Mouse (Mus musculus) embryonic facial prominence, embryonic 13.5 days (tissue): ENCODE data around the gene Zfyve27. TPM values are rescaled to one million over a fixed set of nuclear protein-coding genes. Genes with fewer than 3 reads are reported as not detected.

Experiments
- ATAC-seq: fragments of 200-750 bp; cut with Nextera tagmentation; 2 replicates; pipeline ENCODE4 v1.8.0; 2017; ENCODE audit warnings: low read depth; ENCODE audit not compliant: insufficient number of reproducible peaks, insufficient read depth, low FRiP score, low TSS enrichment
- H3K27ac ChIP-seq: fragments of 300-500 bp; sonication (generic); 2 replicates; pipeline ENCODE4 v1.5.1; 2015; ENCODE audit warnings: moderate library complexity, mild to moderate bottlenecking, inconsistent platforms
- H3K27me3 ChIP-seq: fragments of 300-500 bp; sonication (generic); 2 replicates; pipeline ENCODE4 v1.6.1; 2015; ENCODE audit warnings: mild to moderate bottlenecking, inconsistent platforms
- H3K36me3 ChIP-seq: fragments of 300-500 bp; sonication (generic); 2 replicates; pipeline ENCODE4 v1.6.1; 2015; ENCODE audit warnings: mild to moderate bottlenecking, inconsistent platforms
- H3K4me1 ChIP-seq: fragments of 300-500 bp; sonication (generic); 2 replicates; pipeline ENCODE4 v1.6.1; 2015; ENCODE audit warnings: inconsistent platforms
- H3K4me2 ChIP-seq: fragments of 300-500 bp; sonication (generic); 2 replicates; pipeline ENCODE4 v1.6.1; 2015; ENCODE audit warnings: moderate library complexity, mild to moderate bottlenecking, inconsistent platforms
- H3K4me3 ChIP-seq: fragments of 300-500 bp; sonication (generic); 2 replicates; pipeline ENCODE4 v1.5.1; 2015; ENCODE audit warnings: mild to moderate bottlenecking, inconsistent platforms
- H3K9ac ChIP-seq: fragments of 300-500 bp; sonication (generic); 2 replicates; pipeline ENCODE4 v1.6.1; 2015; ENCODE audit warnings: mild to moderate bottlenecking, inconsistent platforms
- H3K9me3 ChIP-seq: fragments of 300-500 bp; sonication (generic); 2 replicates; pipeline ENCODE4 v1.6.1; 2016; ENCODE audit warnings: inconsistent platforms
- WGBS: fragments of 180-500 bp; shearing (Covaris S2); methylation state at CpG from one replicate; pipeline ENCODE4 v1.1.7; 2015; ENCODE audit warnings: mixed read lengths; 5-methylcytosine and 5-hydroxymethylcytosine counted together
- polyA plus RNA-seq: library from polyadenylated mRNA; unstranded; fragments of >200 nt; fragmentation: Nextera tagmentation; extraction: Ambion mirVana; gene quantifications from 2 replicates; pipeline ENCODE4 v1.2.1, GENCODE M21; 2015

Zfyve27 gene
- 25.7 and 27.6 TPM in 2 replicates for polyA plus RNA-seq

DNA sequence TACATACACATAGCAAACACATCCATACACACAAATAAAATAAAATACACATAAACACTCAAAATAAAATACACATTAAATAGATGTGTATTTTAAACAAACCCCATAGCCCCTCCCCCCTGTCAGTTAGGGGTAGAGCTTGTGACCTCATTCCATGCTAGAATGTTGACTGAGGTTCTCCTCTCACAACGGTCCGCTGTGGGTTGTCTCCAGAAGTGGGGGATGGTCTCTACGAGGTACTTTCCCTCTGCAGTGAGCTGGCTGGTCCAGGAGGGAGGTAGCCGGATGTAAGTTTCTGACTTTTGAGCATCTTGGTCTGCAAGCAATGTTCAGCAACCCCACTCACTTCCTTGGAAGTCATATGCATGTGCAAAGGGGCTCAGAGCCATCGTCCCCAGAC, at the start of gene Zfyve27:
Gene Zfyve27, plus strand, starts transcription at position 188 of the 400 bp plus-strand sequence.
- 75% methylated on average over 5 of the region's 5 CpGs for WGBS
- no peak within 1 kb of the TSS for H3K9ac ChIP-seq
- no peak for ATAC-seq

DNA sequence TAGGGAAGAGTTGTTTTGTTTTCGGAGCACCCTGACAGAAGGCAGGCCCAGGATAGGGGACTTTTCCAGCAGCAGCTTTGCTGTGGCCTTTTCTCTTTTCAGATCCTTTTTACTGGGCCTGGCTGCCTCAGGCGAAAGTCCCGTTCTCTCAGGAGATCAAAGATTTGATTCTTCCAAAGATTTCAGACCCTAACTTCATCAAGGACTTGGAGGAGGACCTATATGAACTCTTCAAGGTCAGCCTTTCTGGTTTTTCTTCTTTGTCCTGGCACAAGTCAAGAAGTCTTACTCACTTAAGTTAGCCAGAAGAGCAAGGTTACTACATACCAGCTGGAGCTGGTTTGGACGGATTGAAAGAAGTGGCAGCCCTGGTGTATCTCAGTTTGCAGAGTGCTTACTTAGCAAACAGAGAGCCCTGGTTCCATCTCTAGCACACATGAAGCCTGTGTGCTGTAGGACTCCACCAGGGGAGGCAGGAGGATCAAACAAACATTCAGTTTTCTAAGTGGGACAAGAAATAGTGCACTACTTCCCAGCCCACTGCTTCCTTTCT, 47.9 kb upstream of the Zfyve27 start:
- Histone ChIP-seq H3K4me2 (no peak overlapping the region), H3K4me1 (no peaks in the 10 kb centered on the region), H3K27ac (no peak overlapping the region), H3K4me3 (no peak overlapping the region), H3K36me3 (peaks cover 75% of the 10 kb centered on the region), H3K9ac (no peak overlapping the region), H3K9me3 (no peaks in the 10 kb centered on the region), H3K27me3 (no peaks in the 10 kb centered on the region)
- ATAC-seq = no peak
- WGBS = 83% methylated on average over 4 of the region's 4 CpGs

More for the DNA sequence above, at the start of gene Zfyve27:
- peaks cover 4% of the 10 kb centered on the region; the same call in 1 of the 2 replicates for H3K4me1 ChIP-seq
- no peak within 1 kb of the TSS for H3K4me2 ChIP-seq
- H3K27ac ChIP-seq = no peak within 1 kb of the TSS
- no peaks in the 10 kb centered on the region for H3K36me3 ChIP-seq
- H3K4me3 ChIP-seq = no peak within 1 kb of the TSS
- H3K27me3 ChIP-seq = peaks cover 14% of the 10 kb centered on the region
- no peaks in the 10 kb centered on the region for H3K9me3 ChIP-seq

DNA sequence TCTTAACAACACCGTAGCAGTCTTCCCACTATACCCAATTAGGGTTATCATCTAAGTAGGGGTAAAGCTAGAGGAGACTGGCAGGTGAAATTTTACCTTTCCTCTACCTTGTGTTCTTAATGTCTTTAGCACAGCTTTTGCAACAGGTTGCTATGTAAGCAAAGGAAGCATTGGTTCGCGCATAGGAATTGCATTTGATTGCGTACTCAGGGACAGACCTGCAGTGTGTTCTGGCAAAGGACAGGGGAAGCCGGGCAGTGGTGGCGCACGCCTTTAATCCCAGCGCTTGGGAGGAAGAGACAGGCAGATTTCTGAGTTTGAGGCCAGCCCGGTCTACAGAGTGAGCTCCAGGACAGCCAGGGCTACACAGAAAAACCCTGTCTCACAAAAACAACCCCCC, 45.6 kb upstream of the Zfyve27 start:
- Histone ChIP-seq H3K4me1 (no peaks in the 10 kb centered on the region), H3K9me3 (no peaks in the 10 kb centered on the region), H3K36me3 (peaks cover 92% of the 10 kb centered on the region), H3K27me3 (no peaks in the 10 kb centered on the region), H3K27ac (no peak overlapping the region), H3K4me3 (no peak overlapping the region), H3K4me2 (no peak overlapping the region), H3K9ac (no peak overlapping the region)
- no peak for ATAC-seq
- WGBS = 96% methylated on average over 9 of the region's 9 CpGs

DNA sequence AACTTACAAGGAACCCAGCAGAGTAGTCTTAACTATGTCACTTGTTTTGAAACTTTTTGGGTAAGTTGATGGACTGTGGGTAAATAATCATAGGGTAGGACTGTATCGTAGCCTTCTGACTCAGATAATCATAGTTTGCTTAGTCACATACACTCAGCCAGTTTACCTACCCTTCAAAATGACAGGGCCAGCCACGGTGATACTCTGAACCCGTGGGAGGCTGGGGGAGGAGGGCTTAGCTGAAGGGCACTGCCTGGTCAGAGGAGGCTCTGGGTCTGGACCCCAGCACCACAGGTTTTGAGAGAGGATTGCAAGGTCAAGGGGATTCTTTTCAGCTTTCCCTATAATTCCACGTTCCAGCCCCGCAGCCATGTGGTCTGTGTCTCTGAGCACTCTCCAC, 45.2 kb upstream of the Zfyve27 start:
- H3K36me3 ChIP-seq = peaks cover 92% of the 10 kb centered on the region
- H3K4me2 ChIP-seq = no peak overlapping the region
- H3K27me3 ChIP-seq = no peaks in the 10 kb centered on the region
- H3K27ac ChIP-seq = no peak overlapping the region
- H3K9ac ChIP-seq = no peak overlapping the region
- 90% methylated on average over 5 of the region's 5 CpGs for WGBS
- no peaks in the 10 kb centered on the region for H3K9me3 ChIP-seq
- no peak overlapping the region for H3K4me3 ChIP-seq
- no peaks in the 10 kb centered on the region for H3K4me1 ChIP-seq
- no peak for ATAC-seq

DNA sequence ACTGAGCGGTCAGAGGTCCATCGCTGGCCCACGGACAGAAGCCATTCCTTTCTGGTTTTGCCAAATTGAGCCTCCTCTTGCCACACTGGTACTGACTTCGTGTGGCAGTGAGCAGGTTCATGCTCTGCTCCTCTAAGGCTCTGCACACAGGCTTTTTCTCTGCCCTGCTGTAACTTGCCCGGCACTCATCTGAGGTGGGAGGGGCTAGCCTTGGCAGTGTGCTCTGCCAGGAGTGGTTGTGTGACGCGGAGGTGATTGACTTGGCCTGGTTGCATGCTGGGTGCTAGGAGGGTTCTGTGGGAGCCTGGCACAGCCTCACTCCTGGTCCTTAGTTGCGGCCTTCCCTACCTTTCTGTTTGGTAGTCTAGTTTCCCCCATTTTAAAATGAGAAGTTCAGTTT, 43.3 kb upstream of the Zfyve27 start:
- no peak overlapping the region for H3K9ac ChIP-seq
- no peaks in the 10 kb centered on the region for H3K27me3 ChIP-seq
- WGBS = 84% methylated on average over 8 of the region's 8 CpGs
- peaks cover 91% of the 10 kb centered on the region for H3K36me3 ChIP-seq
- H3K4me1 ChIP-seq = no peaks in the 10 kb centered on the region
- ATAC-seq = no peak
- no peak overlapping the region for H3K4me3 ChIP-seq
- H3K4me2 ChIP-seq = no peak overlapping the region
- no peaks in the 10 kb centered on the region for H3K9me3 ChIP-seq
- H3K27ac ChIP-seq = no peak overlapping the region

DNA sequence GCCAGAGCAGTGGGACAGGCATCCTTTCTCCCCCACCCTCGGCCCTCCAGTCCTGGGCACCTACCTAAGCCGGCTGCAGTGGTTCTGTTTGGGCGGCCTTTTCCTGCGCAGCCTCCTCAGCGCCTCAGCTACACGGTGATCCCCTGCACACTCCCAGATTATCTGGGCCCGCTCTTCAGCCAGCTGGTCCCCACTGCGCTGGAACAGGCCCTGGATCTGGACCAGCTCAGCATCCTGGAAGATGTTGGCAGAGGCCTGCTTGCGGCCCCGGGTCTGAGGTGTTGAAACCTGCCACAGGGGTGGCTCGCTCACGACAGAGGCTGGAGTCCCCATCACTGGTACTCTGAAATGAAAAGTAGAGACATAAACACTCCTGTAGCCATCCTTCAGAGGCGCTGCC, 39.1 kb upstream of the Zfyve27 start:
- Histone ChIP-seq H3K9me3 (no peaks in the 10 kb centered on the region), H3K4me3 (no peak overlapping the region), H3K27me3 (no peaks in the 10 kb centered on the region), H3K4me1 (peaks cover 28% of the 10 kb centered on the region), H3K36me3 (peaks cover 53% of the 10 kb centered on the region), H3K27ac (no peak overlapping the region), H3K9ac (no peak overlapping the region), H3K4me2 (no peak overlapping the region)
- 88% methylated on average over 13 of the region's 13 CpGs for WGBS
- no peak for ATAC-seq

DNA sequence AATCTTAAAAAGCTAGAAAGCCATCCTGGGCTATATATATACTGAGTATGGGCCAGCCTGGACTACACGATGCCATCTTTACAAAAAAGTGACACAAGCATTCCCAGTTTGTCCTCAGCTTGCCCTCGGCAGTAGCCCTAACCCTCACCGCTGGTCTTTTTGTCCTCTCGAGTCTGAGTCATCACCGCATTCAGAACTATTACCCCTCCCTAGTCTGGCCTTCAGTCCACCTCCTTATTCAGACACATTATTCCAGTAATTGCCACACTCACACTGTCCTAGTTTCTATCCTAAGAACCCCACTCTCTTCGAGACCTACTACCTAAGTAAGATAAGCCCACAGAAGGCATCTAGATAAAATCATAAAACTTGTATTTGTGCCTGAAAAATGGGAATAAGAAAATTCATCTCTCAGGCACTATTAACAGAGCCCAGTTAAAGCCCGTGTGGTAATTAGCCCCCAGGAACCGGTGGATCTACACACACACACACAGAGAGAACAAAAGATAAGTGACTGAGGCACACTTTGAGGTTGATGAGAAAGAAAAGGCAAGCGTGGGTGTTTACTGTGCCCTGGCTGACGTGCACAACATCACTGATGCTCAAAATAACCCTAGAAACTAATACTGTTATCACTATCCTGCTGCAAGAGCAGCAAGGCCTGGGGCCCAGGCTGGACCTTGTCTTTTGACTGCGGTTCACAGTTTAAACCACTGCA, 38.1 kb upstream of the Zfyve27 start:
- Histone ChIP-seq H3K36me3 (peaks cover 44% of the 10 kb centered on the region), H3K4me1 (peaks cover 38% of the 10 kb centered on the region), H3K27ac (no peak overlapping the region), H3K4me2 (no peak overlapping the region), H3K9me3 (no peaks in the 10 kb centered on the region), H3K9ac (no peak overlapping the region), H3K4me3 (no peak overlapping the region), H3K27me3 (no peaks in the 10 kb centered on the region)
- no peak for ATAC-seq
- 84% methylated on average over 11 of the region's 11 CpGs for WGBS

DNA sequence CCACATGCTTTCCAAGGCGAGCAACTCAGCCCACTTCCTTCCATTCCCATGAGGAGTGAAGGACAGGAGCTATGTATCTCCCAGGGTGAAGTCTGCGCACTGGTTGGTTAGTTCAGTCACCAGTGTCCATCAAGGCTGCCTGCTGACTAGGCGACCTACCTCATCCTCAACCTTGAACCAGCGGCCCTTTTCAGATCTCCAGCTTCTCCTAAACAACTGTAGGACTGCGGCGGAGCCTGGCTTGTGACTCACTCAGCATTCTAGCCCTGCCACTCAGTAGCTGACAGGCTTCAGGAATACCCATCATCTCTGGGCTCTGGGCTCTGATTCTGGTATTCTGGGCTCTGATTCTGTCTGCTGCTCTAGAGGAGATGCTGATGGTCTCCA, 37.5 kb upstream of the Zfyve27 start:
- H3K4me2 ChIP-seq = no peak overlapping the region
- H3K27me3 ChIP-seq = no peaks in the 10 kb centered on the region
- no peak overlapping the region for H3K27ac ChIP-seq
- H3K4me3 ChIP-seq = no peak overlapping the region
- H3K9ac ChIP-seq = no peak overlapping the region
- no peaks in the 10 kb centered on the region for H3K9me3 ChIP-seq
- peaks cover 43% of the 10 kb centered on the region for H3K4me1 ChIP-seq
- WGBS = 90% methylated on average over 6 of the region's 6 CpGs
- H3K36me3 ChIP-seq = peaks cover 38% of the 10 kb centered on the region
- no peak for ATAC-seq

DNA sequence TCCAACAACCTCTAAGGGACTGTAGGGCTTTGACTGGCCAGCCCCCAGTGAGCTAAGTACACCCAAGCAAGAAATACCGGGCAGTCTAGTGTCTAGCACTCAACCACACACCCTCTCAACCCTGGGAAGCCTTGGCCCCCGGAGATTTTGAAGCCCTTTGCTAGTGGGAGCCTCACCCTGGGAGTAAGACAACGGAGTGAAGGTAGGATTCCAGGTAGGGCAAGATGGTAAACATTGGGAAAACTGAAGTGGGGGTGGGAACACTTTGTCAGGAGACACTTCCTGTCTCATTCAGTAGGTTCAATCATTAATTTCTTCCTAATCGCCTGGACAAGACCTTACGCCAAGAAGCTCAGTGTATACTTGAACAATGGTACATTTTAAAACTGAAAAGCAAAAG, 36.7 kb upstream of the Zfyve27 start:
- Histone ChIP-seq H3K36me3 (peaks cover 30% of the 10 kb centered on the region), H3K4me1 (peaks cover 50% of the 10 kb centered on the region), H3K27ac (no peak overlapping the region), H3K4me2 (peak overlapping the region; percentile 94; the same call in 1 of the 2 replicates), H3K27me3 (no peaks in the 10 kb centered on the region), H3K4me3 (no peak overlapping the region), H3K9me3 (no peaks in the 10 kb centered on the region), H3K9ac (no peak overlapping the region)
- 89% methylated on average over 5 of the region's 5 CpGs for WGBS
- no peak for ATAC-seq

DNA sequence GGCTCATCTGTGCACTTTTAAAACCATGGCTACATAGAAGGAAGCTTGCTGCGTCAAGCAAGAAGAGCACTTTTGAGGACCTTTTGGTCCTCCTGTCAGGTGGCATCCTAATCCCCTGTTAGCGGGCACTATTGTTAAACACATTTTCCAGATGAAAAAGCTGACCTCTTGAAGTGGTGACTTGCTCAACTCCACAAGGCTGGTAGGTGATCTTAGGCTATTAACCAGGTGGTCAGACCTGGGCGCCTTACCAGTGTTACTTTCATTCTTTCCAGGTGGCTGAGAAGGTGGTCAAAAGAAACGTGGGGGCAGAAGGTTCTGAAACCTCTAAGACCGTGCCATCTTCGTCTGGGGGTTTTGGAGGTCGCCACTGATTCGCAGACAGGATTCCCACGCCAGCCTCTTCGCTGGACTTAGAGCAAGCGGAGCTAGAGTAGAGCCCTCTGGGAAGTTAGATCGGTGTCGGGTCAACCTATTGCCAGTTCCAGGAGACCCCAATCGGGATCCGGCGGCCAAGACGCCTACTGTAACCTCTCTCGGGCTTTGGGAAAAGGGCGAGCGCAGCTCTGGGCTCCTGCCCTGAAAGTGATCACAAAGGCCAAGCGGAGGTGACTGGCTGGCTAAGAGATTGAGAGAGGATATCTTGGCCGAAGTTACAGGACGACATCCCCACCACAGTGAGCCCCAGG, 35.6 kb upstream of the Zfyve27 start:
- peaks cover 21% of the 10 kb centered on the region for H3K36me3 ChIP-seq
- H3K4me2 ChIP-seq = peak overlapping the region; percentile 94
- 0 out of 2 replicates have a peak, but pooled peaks have one; percentile 1 for ATAC-seq
- peaks cover 53% of the 10 kb centered on the region for H3K4me1 ChIP-seq
- H3K9ac ChIP-seq = peak overlapping the region; percentile 92
- WGBS = 7% methylated on average over 23 of the region's 23 CpGs
- H3K27me3 ChIP-seq = no peaks in the 10 kb centered on the region
- peak overlapping the region; percentile 93 for H3K27ac ChIP-seq
- H3K4me3 ChIP-seq = peak overlapping the region; percentile 69
- no peaks in the 10 kb centered on the region for H3K9me3 ChIP-seq

DNA sequence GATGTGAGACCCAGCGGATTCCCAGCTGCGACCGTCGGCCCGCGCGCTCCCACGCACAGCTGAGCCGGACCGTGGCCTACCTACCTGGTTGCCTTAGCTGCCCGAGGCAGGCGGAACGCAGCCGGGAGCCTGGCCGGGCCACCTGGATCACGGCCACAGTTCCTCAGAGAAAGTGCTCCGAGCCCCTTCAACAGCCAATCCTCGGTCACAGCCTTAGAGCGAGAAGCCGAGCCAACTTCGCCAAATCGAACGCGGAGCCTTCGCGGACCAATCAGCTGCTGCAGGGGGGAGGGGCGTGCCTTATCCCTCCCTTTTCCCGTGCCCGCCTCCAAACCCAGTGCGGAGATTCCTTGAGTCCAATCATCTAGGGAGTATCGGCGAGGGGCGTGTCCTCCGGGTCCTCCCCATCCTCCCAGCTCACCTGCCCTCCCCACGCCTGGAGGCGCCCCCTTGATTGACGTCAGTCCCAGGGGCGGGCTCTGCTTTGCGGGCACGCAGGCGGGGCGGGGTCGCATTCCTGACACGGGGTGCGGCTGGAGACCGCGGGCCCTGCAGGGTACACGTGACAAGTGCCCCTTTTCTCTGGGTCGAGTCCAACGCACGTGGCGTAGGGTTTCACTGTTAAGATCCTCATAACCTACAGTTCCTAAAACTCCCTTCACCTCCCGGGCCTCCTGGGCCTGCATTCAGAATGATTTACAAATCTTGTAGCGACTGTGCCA, 34.8 kb upstream of the Zfyve27 start, which contains the start of gene Avpi1:
Gene Avpi1, minus strand, starts transcription at position 273 of the 722 bp plus-strand sequence.
- Histone ChIP-seq H3K36me3 (peaks cover 13% of the 10 kb centered on the region), H3K4me2 (peak within 1 kb of the TSS; percentile 94), H3K4me3 (peak within 1 kb of the TSS; percentile 69), H3K4me1 (peaks cover 53% of the 10 kb centered on the region), H3K9ac (peak within 1 kb of the TSS; percentile 92), H3K9me3 (no peaks in the 10 kb centered on the region), H3K27me3 (no peaks in the 10 kb centered on the region), H3K27ac (peak within 1 kb of the TSS; percentile 93)
- ATAC-seq = peak; percentile 94
- under 1% methylated on average over 54 of the region's 54 CpGs for WGBS
